Mouse (Mus musculus) lung, embryonic 15.5 days (tissue): ENCODE results near the gene Snd1. TPM values are rescaled to one million over a fixed set of nuclear protein-coding genes. Genes with fewer than 3 reads are reported as not detected.

Source experiments
- ATAC-seq: fragments of 200-750 bp; cut with Nextera tagmentation; 2 replicates; pipeline ENCODE4 v1.8.0; 2017; ENCODE audit warnings: moderate number of reproducible peaks, borderline replicate concordance; ENCODE audit not compliant: low FRiP score, low TSS enrichment; ENCODE audit errors: extremely low read depth
- H3K27ac ChIP-seq: fragments of 300-500 bp; sonication (generic); 2 replicates; pipeline ENCODE4 v1.5.1; 2015; ENCODE audit warnings: moderate library complexity, mild to moderate bottlenecking, inconsistent platforms
- H3K27me3 ChIP-seq: fragments of 300-500 bp; sonication (generic); 2 replicates; pipeline ENCODE4 v1.6.1; 2015; ENCODE audit warnings: inconsistent platforms
- H3K36me3 ChIP-seq: fragments of 300-500 bp; sonication (generic); 2 replicates; pipeline ENCODE4 v1.6.1; 2015; ENCODE audit warnings: inconsistent platforms
- H3K4me1 ChIP-seq: fragments of 300-500 bp; sonication (generic); 2 replicates; pipeline ENCODE4 v1.6.1; 2015; ENCODE audit warnings: inconsistent platforms
- H3K4me2 ChIP-seq: fragments of 300-500 bp; sonication (generic); 2 replicates; pipeline ENCODE4 v1.6.1; 2015; ENCODE audit warnings: inconsistent platforms, mild to moderate bottlenecking, moderate library complexity
- H3K4me3 ChIP-seq: fragments of 300-500 bp; sonication (generic); 2 replicates; pipeline ENCODE4 v1.5.1; 2015; ENCODE audit warnings: mild to moderate bottlenecking, inconsistent platforms
- H3K9ac ChIP-seq: fragments of 300-500 bp; sonication (generic); 2 replicates; pipeline ENCODE4 v1.6.1; 2015; ENCODE audit warnings: inconsistent platforms
- H3K9me3 ChIP-seq: fragments of 300-500 bp; sonication (generic); 2 replicates; pipeline ENCODE4 v1.6.1; 2016; ENCODE audit warnings: inconsistent platforms
- WGBS: fragments of 180-500 bp; shearing (Covaris S2); methylation state at CpG from one replicate; pipeline ENCODE4 v1.1.7; 2015; 5-methylcytosine and 5-hydroxymethylcytosine counted together
- polyA plus RNA-seq: library from polyadenylated mRNA; unstranded; fragments of >200 nt; fragmentation: Nextera tagmentation; extraction: Ambion mirVana; gene quantifications from 2 replicates; pipeline ENCODE4 v1.2.1, GENCODE M21; 2015

Snd1 gene
- polyA plus RNA-seq, 1 experiment from 2014 or later = 131 TPM

DNA sequence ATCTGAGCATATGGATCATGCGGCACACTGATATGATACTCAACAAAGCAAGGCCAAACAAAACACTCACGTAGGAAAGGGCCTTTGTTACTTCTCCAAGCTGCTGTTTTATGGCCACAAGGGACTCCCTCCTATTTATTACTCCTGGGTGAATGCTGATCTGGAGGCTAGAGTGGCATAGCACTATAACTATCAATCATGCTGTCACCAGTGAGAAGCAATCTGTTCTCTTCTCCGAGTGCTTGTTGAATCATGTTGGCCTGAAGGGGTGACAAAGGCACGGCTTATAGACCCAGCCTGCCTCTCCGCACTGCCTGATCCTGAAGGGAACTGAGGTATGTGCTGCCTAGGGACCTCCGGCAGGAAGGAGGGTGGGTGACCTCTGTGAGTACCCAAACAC, 10.3 kb upstream of the Snd1 start:
- no peaks in the 10 kb centered on the region for H3K4me1 ChIP-seq
- H3K4me2 ChIP-seq = no peak overlapping the region
- no peaks in the 10 kb centered on the region for H3K36me3 ChIP-seq
- no peaks in the 10 kb centered on the region for H3K9me3 ChIP-seq
- no peak for ATAC-seq
- no peak overlapping the region for H3K27ac ChIP-seq
- WGBS = 25% methylated on average over 6 of the region's 6 CpGs
- H3K9ac ChIP-seq = no peak overlapping the region
- no peak overlapping the region for H3K4me3 ChIP-seq
- H3K27me3 ChIP-seq = no peaks in the 10 kb centered on the region

DNA sequence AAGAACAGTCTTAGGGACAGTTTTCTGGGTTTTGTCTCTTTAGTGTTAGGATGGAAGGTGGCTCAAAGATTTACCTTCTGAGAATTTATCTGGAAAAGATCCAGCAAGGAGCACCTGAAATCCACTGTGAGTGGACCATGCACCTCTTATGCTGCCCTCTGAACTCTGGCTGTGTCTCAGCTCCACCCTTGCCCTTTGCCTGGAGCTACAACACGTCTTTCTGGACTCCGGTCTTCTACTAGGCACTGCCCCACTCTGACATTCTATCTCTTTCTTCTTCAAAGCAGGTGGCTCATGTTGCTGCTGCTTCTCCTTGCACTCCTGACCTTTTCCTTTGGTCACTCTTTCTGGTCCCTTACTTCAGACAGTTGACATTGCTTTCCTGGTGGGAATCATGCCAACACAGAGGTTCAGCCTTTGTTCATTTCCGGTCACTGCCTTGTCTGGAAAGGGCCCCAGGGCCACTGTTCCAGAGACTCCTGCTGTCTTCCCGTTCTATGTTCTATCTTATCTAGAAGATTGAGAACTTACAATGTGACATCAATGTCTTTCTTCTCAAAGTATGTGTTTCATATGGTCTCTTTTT, 4.8 kb upstream of the Snd1 start:
- Histone ChIP-seq H3K9ac (no peak overlapping the region), H3K27me3 (no peaks in the 10 kb centered on the region), H3K27ac (no peak overlapping the region), H3K4me1 (no peaks in the 10 kb centered on the region), H3K4me2 (no peak overlapping the region), H3K9me3 (no peaks in the 10 kb centered on the region), H3K4me3 (no peak overlapping the region), H3K36me3 (no peaks in the 10 kb centered on the region)
- no peak for ATAC-seq
- WGBS = 49% methylated on average over 4 of the region's 4 CpGs

DNA sequence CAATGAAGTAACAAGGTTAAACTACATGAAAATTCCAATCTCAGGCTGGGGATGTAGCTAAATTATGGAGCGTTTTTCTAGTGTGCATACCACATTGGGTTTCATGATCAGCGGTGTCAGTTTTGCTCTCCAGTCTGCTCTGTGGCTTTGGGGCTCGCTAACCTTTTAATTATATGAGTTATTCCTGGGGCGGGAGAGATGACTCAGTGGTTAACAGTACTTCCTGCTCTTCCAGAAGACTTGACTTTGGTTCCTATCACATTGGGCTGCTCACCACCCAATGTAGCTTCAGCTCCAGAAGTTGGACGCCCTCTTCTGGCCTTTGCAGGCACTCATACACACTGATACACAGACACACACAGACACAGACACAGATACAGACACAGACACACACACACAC, 4.3 kb upstream of the Snd1 start:
- H3K9me3 ChIP-seq = no peaks in the 10 kb centered on the region
- no peak overlapping the region for H3K9ac ChIP-seq
- WGBS = 71% methylated on average over 5 of the region's 5 CpGs
- no peaks in the 10 kb centered on the region for H3K4me1 ChIP-seq
- H3K36me3 ChIP-seq = no peaks in the 10 kb centered on the region
- no peak overlapping the region for H3K27ac ChIP-seq
- H3K4me2 ChIP-seq = no peak overlapping the region
- H3K27me3 ChIP-seq = no peaks in the 10 kb centered on the region
- no peak overlapping the region for H3K4me3 ChIP-seq
- no peak for ATAC-seq

DNA sequence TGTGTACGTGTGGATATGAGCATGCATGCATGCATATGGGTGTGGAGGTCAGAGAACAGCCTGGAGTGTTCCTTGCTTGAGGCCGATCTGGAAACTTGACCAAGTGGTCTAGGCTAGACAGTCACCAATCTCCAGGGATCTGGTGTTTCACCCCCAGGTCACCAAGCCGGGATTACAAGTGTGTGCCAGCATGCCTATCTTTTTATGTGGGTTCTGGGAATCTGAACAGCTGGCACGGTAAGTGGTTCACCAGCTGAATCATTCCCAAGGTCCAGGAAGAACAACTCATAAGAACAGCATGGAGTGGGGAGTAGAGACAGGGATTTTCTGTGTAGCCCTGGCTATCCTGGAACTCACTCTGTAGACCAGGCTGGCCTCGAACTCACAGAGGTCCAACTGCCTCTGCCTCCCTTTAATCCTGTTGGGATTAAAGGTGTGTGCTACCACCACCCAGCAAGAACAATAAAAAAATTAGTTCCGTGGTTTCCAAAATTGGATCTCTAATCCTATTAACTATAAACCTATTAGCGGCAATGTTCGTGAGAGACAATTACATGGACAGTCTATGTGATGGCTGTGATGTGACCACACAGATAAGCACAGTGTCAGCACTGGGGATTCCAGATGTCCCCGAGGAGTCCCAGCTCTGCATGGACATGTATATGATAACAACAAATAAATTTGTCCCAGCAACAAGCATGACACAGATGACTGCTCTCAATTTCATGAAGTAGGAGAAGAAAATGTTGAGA, 3.5 kb upstream of the Snd1 start:
- no peak overlapping the region for H3K4me3 ChIP-seq
- H3K27me3 ChIP-seq = no peaks in the 10 kb centered on the region
- no peak overlapping the region for H3K4me2 ChIP-seq
- no peak for ATAC-seq
- H3K27ac ChIP-seq = no peak overlapping the region
- H3K36me3 ChIP-seq = no peaks in the 10 kb centered on the region
- no peaks in the 10 kb centered on the region for H3K9me3 ChIP-seq
- no peak overlapping the region for H3K9ac ChIP-seq
- H3K4me1 ChIP-seq = no peaks in the 10 kb centered on the region
- WGBS = 83% methylated on average over 9 of the region's 9 CpGs

DNA sequence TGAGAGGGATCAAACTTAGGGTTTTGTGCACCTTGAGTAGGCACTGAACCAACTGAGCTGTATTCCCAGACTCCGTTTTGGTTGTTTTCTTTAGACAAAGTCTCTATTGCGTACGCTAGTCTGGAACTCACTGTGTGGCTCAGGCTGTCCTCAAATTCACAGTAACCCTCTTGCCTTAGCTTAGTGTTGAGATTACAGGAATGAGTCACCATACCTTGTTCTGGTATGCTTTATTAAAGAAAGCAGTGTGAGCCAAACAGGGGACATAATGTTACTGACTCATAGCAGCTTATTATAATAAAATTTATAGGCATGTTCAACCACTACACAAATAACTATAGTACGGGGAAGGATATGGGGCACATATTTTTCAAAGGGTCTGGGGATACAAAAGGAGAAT, 728 bp upstream of the Snd1 start:
- Histone ChIP-seq H3K27me3 (no peaks in the 10 kb centered on the region), H3K4me3 (no peak overlapping the region), H3K27ac (no peak overlapping the region), H3K4me1 (peaks cover 5% of the 10 kb centered on the region; the same call in 1 of the 2 replicates), H3K4me2 (no peak overlapping the region), H3K9me3 (no peaks in the 10 kb centered on the region), H3K36me3 (no peaks in the 10 kb centered on the region), H3K9ac (no peak overlapping the region)
- no peak for ATAC-seq
- WGBS = 84% methylated on average over 4 of the region's 4 CpGs

DNA sequence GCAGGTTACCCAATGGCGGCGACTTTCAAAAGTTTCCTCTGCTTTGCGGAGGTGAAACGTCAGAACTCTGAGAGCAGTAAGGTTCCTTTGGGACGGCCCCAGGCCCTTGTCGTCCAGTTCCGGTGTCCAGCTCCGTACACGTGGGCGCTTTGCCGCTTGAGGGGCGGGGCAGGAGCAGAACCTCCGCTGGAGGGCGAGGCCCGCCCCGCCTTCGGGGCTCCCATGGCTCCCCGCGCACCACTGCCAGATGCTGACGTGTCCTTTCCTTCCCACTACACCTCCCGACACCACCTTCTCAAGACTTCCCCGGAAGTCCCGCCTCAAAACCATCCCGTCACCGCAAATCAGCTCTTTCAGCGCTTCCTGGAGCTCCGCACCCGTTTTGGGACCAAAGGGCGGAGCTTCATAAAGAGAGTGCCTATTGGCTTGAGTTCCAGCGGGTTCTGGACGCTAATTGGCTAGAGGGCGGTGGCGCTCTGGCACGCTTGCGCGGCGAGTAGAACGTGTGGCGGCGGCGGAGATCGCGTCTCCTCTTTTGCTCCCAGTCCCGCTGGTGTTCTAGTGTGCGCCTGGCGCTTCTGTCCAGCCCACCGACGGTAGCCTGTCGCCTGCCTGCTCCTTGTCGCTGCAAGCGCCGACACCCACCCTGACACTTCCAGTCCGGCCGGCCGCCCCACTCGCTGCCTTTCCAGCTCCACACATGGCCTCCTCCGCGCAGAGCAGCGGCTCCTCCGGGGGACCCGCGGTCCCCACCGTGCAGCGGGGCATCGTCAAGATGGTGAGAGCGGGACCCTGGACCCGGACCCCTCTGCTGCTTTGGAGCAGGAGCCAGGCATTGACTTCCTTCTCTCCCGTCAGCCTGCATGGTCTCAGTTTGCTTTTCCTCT, 5.2 kb downstream of the Snd1 start:
- WGBS = under 1% methylated on average over 68 of the region's 68 CpGs
- no peaks in the 10 kb centered on the region for H3K27me3 ChIP-seq
- H3K9ac ChIP-seq = peak overlapping the region; percentile 92
- peak overlapping the region; percentile 83 for H3K27ac ChIP-seq
- H3K4me2 ChIP-seq = peak overlapping the region; percentile 63
- H3K9me3 ChIP-seq = no peaks in the 10 kb centered on the region
- H3K4me1 ChIP-seq = peaks cover 30% of the 10 kb centered on the region
- peaks cover under 1% of the 10 kb centered on the region; the same call in 1 of the 2 replicates for H3K36me3 ChIP-seq
- ATAC-seq = peak; percentile 99
- H3K4me3 ChIP-seq = peak overlapping the region; percentile 90

DNA sequence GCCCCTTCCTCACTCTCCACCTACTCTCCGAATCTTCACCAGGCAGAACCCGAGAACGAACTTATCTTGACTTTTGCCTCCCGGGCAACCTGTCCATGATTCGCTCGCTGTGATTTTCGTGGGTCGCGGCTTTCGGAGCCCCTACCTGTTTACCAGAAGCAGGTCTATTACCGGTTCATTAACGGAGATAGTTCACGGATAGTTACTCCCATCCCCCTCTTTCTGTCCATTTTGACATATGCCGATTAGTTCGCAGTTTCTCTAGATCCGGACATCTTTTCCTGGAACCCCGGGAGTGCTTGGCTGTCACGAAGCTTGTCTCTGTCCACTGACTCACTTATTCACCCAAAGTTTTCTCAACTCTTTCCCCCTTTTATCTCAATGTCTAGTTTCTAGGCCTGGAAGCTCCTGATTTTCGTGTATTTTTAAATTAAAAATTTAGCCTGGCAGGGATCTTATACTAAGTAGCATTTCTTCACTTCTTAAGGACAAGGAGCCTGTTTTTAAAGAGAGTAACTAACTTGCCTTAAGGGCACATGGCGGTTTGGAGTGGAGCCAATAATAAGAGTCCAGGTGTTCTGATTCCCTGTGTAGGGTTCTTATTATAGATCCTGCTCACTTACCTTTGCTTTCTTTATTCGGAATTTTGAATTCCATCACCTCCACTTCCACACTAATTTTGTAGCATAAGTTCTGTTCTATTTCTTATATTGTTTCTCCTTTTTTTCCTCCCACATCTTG, 6.0 kb downstream of the Snd1 start:
- no peak for ATAC-seq
- 4% methylated on average over 21 of the region's 21 CpGs for WGBS
- peaks cover 6% of the 10 kb centered on the region; the same call in 1 of the 2 replicates for H3K36me3 ChIP-seq
- H3K9me3 ChIP-seq = no peaks in the 10 kb centered on the region
- peak overlapping the region; percentile 92 for H3K9ac ChIP-seq
- H3K4me3 ChIP-seq = peak overlapping the region; percentile 90
- H3K27ac ChIP-seq = peak overlapping the region; percentile 83
- peak overlapping the region; percentile 63 for H3K4me2 ChIP-seq
- no peaks in the 10 kb centered on the region for H3K27me3 ChIP-seq
- H3K4me1 ChIP-seq = peaks cover 30% of the 10 kb centered on the region

DNA sequence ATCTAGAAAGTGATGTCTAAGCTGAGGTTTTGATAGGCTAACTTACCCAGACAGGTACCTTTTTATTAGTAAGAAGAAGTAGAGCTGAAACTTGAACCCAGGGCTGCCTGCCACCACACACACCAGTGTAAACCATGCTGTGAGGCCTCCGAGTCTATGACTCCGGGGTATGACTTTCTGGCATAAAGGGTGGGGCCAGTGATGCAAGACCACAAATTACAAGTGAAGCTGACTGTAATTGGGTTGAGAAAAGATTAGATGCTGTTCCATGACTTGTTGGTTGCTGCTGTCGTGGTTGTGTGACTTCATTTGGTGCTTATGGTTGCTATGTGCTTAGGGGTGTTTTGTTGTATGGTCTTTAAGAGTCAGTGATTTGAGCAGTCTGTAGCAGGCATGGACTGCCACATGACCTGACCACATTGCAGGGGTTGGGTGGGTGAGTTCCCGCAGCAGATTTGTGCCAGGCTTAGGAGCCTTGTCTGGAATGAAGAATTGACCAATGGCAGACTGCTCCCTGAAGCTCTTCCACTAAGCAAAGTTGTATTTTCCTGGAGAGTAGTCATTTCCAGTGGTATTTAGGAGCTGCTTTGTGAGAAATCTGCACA, 7.9 kb downstream of the Snd1 start:
- peaks cover 6% of the 10 kb centered on the region for H3K36me3 ChIP-seq
- 67% methylated on average over 4 of the region's 4 CpGs for WGBS
- H3K4me2 ChIP-seq = peak overlapping the region; percentile 63; the same call in 1 of the 2 replicates
- peaks cover 30% of the 10 kb centered on the region for H3K4me1 ChIP-seq
- no peak overlapping the region for H3K9ac ChIP-seq
- no peak overlapping the region for H3K4me3 ChIP-seq
- H3K27ac ChIP-seq = no peak overlapping the region
- ATAC-seq = no peak
- H3K9me3 ChIP-seq = no peaks in the 10 kb centered on the region
- no peaks in the 10 kb centered on the region for H3K27me3 ChIP-seq

DNA sequence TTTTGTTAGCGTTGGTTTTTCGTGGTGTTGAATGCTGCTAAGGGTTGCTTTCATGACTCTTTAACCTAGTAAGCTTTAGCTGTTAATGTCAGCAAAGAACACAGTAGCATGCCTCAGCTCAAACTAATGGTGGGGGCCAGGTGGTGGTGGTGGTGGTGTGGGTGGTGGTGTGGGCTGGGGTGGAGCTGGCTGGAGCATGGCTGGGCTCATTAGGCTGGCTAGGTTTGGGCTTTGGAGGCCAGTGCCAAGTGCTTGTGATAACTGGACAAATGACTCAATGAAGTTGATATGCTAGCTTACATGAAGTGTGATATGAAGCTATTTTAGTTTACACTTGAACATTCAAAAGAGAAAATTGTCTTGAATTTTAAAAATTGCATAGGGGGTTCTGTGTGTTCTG, 11.1 kb downstream of the Snd1 start:
- peaks cover 28% of the 10 kb centered on the region for H3K4me1 ChIP-seq
- 91% methylated on average over 2 of the region's 2 CpGs for WGBS

DNA sequence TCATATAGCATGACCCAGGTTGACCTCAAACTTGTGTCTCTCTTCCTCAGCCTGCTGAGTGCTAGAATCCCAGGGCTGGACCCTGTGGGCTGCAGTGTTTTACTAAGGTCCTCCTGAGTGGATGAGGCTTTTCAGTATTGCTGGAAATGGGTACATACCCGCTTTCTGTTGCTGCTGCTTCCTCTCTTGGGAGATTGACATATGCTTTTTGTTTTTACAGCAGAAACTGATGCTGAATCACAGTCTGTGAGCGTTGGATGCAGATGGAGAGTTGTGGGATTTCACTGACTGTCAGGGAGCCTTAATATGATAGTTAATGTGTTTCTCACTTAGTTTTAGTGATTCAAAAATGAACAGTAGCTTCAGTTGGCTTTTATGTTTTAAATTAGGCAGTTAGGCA, 11.5 kb downstream of the Snd1 start:
- Histone ChIP-seq H3K27me3 (no peaks in the 10 kb centered on the region), H3K4me1 (peaks cover 25% of the 10 kb centered on the region), H3K4me3 (no peak overlapping the region), H3K36me3 (peaks cover 18% of the 10 kb centered on the region), H3K9ac (no peak overlapping the region), H3K27ac (no peak overlapping the region), H3K9me3 (no peaks in the 10 kb centered on the region), H3K4me2 (no peak overlapping the region)
- no peak for ATAC-seq
- WGBS = 80% methylated on average over 2 of the region's 2 CpGs

More for the DNA sequence above, 11.1 kb downstream of the Snd1 start:
- no peak overlapping the region for H3K27ac ChIP-seq
- H3K4me2 ChIP-seq = no peak overlapping the region
- H3K4me3 ChIP-seq = no peak overlapping the region
- H3K36me3 ChIP-seq = peaks cover 15% of the 10 kb centered on the region
- no peak overlapping the region for H3K9ac ChIP-seq
- H3K27me3 ChIP-seq = no peaks in the 10 kb centered on the region
- ATAC-seq = no peak
- H3K9me3 ChIP-seq = no peaks in the 10 kb centered on the region

DNA sequence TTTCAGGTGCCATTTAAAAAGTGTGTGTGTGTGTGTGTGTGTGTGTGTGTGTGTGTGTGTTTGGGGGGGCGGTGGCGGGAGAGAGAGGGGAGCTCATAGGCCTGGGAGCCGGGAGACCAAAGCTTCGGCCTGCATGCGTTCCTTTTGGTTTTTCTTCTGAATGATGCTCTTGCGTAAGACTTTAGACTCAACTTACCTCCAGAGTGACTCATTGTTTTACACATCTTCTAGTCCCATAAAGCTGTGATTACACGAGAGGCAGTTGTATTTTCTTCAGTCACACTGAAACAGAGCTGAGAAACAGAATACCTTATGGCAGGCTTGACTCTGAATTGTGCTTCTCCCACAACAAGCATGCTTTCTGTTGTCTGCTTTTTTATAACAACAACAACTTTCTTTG, 12.0 kb downstream of the Snd1 start:
- WGBS = 86% methylated on average over 7 of the region's 7 CpGs
- Histone ChIP-seq H3K27ac (no peak overlapping the region), H3K27me3 (no peaks in the 10 kb centered on the region), H3K36me3 (peaks cover 18% of the 10 kb centered on the region), H3K4me3 (no peak overlapping the region), H3K9me3 (no peaks in the 10 kb centered on the region), H3K9ac (no peak overlapping the region), H3K4me2 (no peak overlapping the region), H3K4me1 (peaks cover 20% of the 10 kb centered on the region)
- no peak for ATAC-seq
